Mouse (Mus musculus) fat pad, adult 2 months (tissue): ENCODE measurements at regions not wholly inside any gene's neighbourhood (a gene's known extent, or its start where the extent isn't known, plus 50 kb on each side); places are given as distances from the start of the nearest gene placed in this dataset.
"Not testable (repeated sequence)": the region's sequence is repeated elsewhere in the genome, so short reads cannot be mapped to it uniquely, and the experiment has no call there.

Experiments
- DNase-seq: peaks from one replicate; pipeline ENCODE4 v3.0.0-alpha.2; 2011; ENCODE audit warnings: low read depth, low spot score; ENCODE audit errors: extremely low read depth

DNA sequence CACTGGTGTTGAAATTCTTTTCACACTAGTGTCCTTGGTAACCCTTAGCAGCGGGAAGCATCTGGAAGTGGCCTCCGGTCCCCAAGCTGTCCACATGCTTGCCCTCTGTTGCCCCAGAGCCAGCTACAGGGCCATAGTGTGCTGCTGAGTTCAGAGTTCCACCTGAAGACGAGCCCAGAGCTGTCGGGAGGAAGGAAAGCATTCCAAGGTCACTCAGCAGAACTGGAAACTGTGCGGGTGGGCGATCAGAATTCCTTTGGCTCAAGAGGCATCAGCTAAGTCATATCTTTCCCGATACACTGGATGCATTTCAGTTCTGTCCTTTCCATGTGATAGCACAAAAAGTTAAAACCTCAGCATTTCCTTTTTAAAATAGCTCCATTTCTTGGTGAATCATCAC lies 170.6 kb upstream of the Gm10306 start:
- no peak for DNase-seq

DNA sequence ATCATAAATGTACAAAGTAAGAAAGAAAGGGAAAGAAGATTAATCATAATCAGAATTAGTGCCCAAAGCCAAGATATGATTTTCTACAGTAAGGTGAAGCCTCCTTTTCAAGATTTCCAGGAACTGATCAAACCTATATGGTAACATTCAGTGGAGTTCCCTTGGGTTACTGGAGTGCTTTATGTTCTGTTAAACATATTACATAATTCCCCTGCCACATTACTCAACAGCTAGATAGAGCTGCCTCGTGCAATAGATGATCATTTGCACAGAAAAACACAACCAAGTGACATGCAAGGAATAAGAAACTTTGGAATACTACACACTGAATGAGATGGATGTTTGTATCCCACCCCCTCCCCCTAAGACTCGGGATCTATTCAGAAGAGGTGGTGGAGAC lies 168.0 kb upstream of the Gm10306 start:
- DNase-seq: no peak

DNA sequence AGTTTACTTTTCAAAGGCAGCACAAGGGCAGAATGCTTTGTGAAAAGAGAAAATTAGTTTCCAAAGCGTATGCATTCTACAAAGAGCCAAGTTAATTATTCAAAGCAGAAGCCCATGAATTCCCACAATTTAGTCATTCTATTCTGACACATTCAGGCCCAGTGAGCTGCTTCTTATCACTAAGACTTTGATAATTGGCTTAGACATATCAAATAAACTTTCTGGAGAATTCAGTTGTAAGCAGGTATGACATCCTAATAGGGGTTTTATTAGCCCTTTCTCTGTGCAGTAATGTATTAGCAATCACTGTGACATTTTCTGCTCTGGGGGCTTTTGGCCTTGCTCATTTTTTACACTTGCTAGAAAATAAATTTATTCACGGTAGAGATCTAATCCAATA lies 161.9 kb upstream of the Gm10306 start:
- no peak for DNase-seq

DNA sequence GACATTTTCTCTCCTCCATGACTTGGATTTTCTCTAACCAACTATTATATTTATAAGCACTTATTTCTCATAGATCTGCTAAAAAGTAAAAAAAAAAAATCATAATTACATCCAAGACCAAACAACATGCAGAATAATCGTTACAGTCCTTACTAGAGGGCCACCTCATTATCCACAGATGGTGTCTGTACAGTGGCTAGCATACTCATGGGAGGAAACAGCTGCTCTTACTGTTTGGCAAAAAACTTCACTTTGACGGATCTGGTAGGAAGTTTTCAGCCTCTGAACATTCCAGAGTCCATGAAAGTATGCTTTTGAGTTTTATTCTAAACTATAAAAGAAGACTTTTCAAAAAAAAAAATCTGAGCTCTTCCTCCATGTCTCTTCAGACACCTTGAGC lies 159.1 kb upstream of the Gm10306 start:
- DNase-seq: no peak

DNA sequence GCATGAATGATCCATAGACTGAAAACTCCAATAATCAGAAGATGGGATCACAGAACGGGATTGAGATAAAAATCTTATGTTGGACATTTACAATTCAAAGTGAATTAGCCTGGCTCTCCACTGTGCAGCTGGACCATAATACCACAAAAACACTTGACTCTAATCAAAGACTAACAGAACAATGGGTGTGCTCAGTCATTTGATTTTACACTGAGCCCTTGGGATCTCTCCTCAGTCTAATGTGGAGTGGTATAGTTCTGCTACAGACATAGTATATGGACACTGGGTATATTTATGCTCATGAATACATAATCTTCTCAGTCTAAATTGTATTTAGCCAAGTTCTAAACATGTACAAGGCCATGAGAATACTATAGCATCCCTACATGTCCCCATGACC lies 149.4 kb upstream of the Gm10306 start:
- DNase-seq: no peak

DNA sequence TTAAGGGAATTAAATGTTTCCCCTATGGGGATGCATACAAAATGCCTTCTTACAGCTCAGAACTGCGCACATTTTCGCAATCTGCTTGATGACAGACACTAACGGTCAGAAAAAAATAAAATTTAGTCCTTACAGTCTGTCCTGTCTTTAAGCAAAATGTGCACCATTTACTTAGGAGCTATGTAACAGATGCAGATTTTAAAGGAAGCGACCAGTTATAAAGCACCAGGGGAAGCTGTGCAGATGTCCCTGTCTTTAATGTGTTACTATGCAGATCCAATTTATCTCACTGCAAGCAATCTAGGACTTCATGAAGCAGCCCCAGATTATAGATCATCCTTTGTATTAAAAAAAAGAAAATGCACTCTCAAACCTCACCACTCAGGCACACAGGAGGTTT lies 148.8 kb upstream of the Gm10306 start:
- no peak for DNase-seq

DNA sequence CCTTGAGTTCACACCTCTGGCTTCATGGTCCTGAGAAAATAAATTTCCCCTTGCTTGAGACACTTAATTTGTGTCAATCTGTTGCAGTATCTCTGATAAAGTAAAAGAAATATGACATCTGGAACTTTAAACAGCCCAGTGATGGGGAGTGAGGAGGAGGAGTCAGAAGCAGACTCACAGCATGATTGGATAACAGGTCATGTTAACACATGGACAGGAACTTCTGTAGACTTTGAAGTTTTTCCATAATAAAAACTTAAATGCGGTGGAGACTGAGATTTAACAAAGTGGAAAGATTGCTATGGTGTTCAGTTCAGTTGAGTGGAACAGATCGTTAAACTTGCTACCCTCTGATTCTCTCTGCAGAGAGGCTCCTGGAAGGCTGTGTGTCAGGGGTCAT lies 143.7 kb upstream of the Gm10306 start:
- DNase-seq: no peak

DNA sequence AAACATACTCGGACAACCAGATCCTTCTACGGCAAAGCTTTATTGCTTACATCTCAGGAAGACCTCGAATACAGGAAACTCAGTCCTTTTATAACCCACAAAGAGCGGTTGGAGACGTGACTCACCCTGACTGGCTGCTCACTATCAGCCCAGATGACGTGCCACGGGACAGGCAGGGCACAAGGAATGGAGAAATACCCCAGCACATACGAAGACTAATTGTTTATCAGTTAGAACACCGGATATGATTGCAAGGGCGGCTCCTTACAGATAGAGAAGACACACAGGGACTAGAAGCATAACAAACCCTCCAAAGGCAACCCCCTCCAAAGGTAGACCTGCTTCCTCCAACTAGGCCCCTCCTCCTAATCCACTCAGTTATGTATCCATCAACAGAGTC lies 130.8 kb upstream of the Gm10306 start:
- DNase-seq: not testable (repeated sequence)

DNA sequence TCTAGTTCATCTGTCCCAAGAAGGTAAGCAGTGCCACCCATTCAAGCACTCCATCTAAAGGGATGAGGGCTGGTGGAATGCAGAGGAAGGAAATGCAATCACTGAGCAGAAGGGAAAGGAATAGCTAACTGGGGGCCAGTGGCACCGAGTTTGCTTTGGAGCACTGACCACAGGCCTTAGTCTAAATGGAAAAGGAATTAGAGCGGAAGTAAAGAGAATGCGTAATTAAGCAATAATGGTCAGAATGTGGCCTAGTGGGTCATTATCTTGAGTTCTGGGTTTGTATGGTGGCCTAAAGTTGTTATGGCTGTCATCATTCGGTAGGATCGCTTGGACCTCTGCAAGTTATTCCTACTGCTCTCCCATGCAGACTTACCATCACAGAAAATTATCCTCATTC lies 128.8 kb upstream of the Gm10306 start:
- DNase-seq: no peak

DNA sequence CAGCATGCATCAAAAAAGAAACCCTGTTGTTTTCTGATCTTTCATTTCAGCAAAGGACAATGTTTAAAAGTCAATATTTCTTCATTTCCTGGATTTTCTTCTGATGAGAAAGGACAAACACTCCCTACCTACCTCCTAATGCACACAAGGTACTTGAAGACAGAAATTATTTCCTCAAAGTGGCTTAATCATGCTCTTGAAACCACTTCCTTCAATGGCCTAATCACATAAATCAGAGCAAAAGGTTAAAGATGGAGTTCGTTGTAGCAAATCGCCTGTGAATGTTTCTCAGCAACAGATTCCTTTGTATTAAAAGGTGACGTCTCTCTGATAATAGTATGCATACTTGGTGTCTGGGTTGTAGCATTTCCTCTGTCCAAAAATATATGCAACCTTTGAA lies 124.3 kb upstream of the Gm10306 start:
- no peak for DNase-seq

DNA sequence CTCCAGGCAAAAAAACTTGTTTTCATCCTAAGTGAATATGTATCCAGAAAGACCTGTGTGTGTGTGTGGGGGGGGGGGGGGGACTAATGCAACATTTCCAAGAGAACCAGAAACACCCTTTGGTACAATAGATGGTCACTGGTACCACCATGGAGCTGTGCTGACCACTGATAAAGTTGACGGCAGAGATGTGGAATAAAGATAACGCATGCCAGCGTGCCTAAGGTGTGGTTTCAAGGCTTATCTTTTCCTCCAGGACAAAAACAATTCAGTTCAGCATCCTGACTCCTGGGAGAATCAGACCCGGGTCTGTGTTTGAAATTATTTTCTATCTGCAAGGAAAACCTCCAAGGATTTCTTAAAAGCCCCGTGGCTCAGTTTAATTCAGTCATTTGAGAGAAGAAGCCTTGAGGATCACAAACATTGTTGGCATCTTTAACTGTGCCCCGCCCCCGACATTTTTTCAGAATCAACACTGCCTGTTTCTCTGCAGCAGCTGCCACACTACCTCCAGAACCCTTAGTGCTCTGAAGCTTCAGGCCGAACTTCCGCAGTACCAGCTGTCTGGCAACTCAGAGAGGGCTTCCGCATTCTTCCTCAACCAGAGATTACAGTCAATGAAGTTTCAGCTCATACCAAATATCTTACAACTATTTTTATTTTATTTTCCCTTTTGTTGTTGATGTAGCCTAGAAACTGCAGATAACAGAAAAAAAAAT lies 118.5 kb upstream of the Gm10306 start:
- no peak for DNase-seq

DNA sequence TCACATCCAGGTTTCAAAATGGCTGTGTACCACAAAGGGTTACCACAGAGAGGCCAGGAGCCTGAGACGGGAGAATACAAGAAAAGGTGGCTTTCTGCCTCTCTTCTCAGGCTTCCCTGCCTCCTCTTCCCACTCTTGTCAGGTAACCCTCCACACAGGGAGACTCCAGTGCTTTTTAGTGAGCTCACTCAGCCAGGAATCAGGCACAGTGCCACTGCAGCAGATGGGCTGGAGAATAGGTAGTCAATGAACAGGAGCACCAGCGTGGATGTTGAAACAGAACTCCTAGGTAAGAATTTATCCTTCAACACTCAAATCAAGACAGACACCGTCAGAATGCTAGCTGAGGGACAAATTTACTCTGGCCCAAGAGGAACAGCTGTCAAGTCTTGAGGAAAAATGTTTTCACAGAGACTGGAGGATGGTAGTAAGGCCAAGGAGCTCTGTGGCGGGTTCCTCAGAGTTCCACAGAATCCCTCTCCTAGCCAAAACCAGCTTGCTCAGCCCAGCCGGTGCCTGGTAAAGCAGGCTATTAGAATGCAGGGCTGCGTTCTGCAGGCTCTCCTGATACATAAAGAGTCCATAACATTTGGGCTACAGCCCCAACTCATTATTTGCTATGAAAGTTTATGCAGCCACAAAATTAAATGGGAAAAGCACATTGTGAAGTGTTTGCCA lies 117.0 kb upstream of the Gm10306 start:
- no peak for DNase-seq

DNA sequence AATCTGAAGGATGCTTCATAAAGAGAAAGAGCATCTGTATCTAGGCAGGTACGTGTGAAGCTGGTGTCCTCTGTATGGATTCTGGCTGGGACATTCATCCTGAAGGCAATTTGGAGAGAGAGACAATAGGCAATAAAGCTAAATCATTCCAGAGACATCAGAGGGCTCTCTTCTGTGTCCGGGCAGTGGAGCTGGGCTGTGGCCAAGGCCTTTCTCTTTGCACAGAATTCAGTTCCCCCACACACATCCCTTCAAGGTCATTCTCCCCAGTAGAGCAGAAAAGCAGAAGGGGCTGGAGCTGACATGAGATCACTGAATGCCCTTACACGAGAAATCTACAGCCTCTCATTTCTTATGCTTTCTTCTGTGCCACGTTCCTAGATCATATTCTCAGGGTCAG lies 109.7 kb upstream of the Gm10306 start:
- no peak for DNase-seq
